Mouse (Mus musculus) liver, embryonic 14.5 days (tissue): Measurements from ENCODE around the gene Fn3k. TPM values are rescaled to one million over a fixed set of nuclear protein-coding genes. Genes with fewer than 3 reads are reported as not detected.

Experiments
- ATAC-seq: fragments of 200-750 bp; cut with Nextera tagmentation; 2 replicates; pipeline ENCODE4 v1.8.0; 2017; ENCODE audit warnings: moderate number of reproducible peaks, mild to moderate bottlenecking, moderate library complexity; ENCODE audit not compliant: insufficient read depth
- DNase-seq, 3 experiments: peaks; one replicate each; pipeline ENCODE4 v3.0.0-alpha.2; 2012 to 2013; ENCODE audit warnings: low read depth in 3 of 3, low spot score in 3 of 3
- H3K27ac ChIP-seq: fragments of 300-500 bp; sonication (generic); 2 replicates; pipeline ENCODE4 v1.5.1; 2014; ENCODE audit warnings: moderate library complexity, mild to moderate bottlenecking, control low read depth, inconsistent platforms
- H3K27me3 ChIP-seq: fragments of 300-500 bp; sonication (generic); 2 replicates; pipeline ENCODE4 v1.6.1; 2014; ENCODE audit warnings: mild to moderate bottlenecking, low read length, moderate library complexity; ENCODE audit not compliant: control insufficient read depth, insufficient read depth
- H3K36me3 ChIP-seq: fragments of 300-500 bp; sonication (generic); replicated peaks from 2 replicates; pipeline ENCODE4 v1.6.1; 2014; ENCODE audit warnings: low read depth; ENCODE audit not compliant: control insufficient read depth, insufficient read depth
- H3K4me1 ChIP-seq, 2 experiments: fragments of 200-500 bp in 1 of 2; fragments of 300-500 bp in 1 of 2; sonication (generic) in 1 of 2; replicated peaks; 2 replicates each; pipeline ENCODE4 v1.6.1; 2012 to 2014; ENCODE audit warnings: antibody characterized with exemption in 1 of 2, inconsistent platforms in 1 of 2, low read length in 1 of 2; ENCODE audit not compliant: control insufficient read depth in 2 of 2, insufficient read depth in 2 of 2
- H3K4me2 ChIP-seq: fragments of 300-500 bp; sonication (generic); 2 replicates; pipeline ENCODE4 v1.6.1; 2014; ENCODE audit warnings: low read depth, mild to moderate bottlenecking, control low read depth, moderate library complexity
- H3K4me3 ChIP-seq, 2 experiments: fragments of 200-500 bp in 1 of 2; fragments of 300-500 bp in 1 of 2; sonication (generic) in 1 of 2; 2 replicates each; pipeline ENCODE4 v1.5.1; 2012 to 2014; ENCODE audit warnings: low read depth in 2 of 2, low read length in 2 of 2, mild to moderate bottlenecking in 2 of 2, control low read depth in 1 of 2, inconsistent platforms in 1 of 2, moderate library complexity in 1 of 2; ENCODE audit not compliant: insufficient read depth in 1 of 2
- H3K9ac ChIP-seq: fragments of 300-500 bp; sonication (generic); replicated peaks from 2 replicates; pipeline ENCODE4 v1.6.1; 2014; ENCODE audit warnings: mild to moderate bottlenecking, control low read depth, moderate library complexity
- H3K9me3 ChIP-seq: fragments of 300-500 bp; sonication (generic); 2 replicates; pipeline ENCODE4 v1.6.1; 2016; ENCODE audit warnings: low read length, mixed read lengths; ENCODE audit not compliant: control insufficient read depth
- CTCF ChIP-seq: IDR thresholded peaks from 2 replicates; pipeline ENCODE4 v1.5.1; 2016; ENCODE audit warnings: antibody characterized with exemption, low read depth, control low read depth
- EP300 ChIP-seq: IDR thresholded peaks from 2 replicates; pipeline ENCODE4 v1.6.1; 2016; ENCODE audit warnings: antibody characterized with exemption, low read depth
- WGBS: fragments of 180-500 bp; shearing (Covaris S2); extraction: QIAGEN DNeasy Blood & Tissue Kit; methylation state at CpG from one replicate; pipeline ENCODE4 v1.1.7; 2014; ENCODE audit not compliant: insufficient replicate concordance; 5-methylcytosine and 5-hydroxymethylcytosine counted together
- polyA plus RNA-seq, 2 experiments: library from polyadenylated mRNA; depleted of rRNA in 1 of 2; stranded (reverse) in 1 of 2; unstranded in 1 of 2; fragments of >200 nt; fragmentation: Nextera tagmentation in 1 of 2; extraction: Ambion mirVana in 1 of 2; gene quantifications; 2 replicates each; pipeline versions ENCODE4 v1.2.1 to v1.2.3; 2012 to 2014

Fn3k gene
- polyA plus RNA-seq, 2 experiments = 39.9 to 51.4 TPM

GRCm38 (mm10) chr11:121392405-121392804 lies 42.3 kb upstream of the Fn3k start:
- no peak for ATAC-seq
- Histone ChIP-seq H3K9me3 (no peaks in the 10 kb centered on the region), H3K4me1 (peaks cover 2 to 5% of the 10 kb centered on the region in 2 experiments; a peak in 1 of 4 replicates), H3K36me3 (no peaks in the 10 kb centered on the region), H3K27ac (no peak overlapping the region), H3K4me3 (no peak overlapping the region), H3K4me2 (no peak overlapping the region), H3K27me3 (no peaks in the 10 kb centered on the region), H3K9ac (no peak overlapping the region)
- no peak for DNase-seq
- TF ChIP-seq EP300 = 0 out of 2 replicates have a peak, but pooled peaks have one; percentile 12
- TF ChIP-seq CTCF = no peak
- WGBS = 35% methylated on average over 3 of the region's 3 CpGs

DNA sequence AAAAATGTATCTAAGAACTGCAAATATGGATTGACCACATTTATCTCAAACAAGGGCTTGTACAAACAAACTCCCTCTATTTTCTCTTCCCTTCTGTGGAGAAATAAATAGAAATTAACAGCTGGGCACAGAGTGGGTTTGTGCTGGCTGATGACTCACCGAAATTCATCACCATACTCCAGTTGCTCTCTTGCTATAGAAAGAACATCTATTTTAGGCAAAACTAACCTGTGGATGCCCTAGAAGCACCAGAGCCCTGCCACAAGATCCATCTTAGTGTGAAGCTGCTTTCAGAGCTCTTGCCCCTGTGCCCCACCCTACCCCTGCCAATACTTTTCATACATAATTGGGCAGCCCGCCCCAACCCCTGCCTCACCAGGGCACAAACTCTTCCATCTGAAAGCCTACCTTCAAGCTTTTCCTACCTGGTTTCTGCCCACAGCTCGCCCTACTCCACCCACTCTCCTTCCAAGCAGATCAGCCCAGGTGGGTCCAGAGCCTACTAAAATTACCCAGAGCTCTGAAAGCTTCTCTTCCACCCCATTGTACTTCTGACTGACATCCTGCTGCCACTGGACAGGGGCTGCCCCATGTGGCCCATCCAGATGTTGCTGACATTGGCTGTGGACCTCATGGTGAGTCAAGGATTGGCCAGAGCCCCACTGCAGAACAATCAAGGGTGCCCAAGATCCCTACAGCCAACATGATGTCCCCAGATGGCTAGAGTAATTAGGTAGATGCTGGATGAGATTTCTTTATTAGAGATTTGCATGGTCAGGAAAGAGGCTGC lies 27.2 kb upstream of the Fn3k start:
- 64% methylated on average over 3 of the region's 3 CpGs for WGBS
- Histone ChIP-seq H3K4me1 (no peaks in the 10 kb centered on the region), H3K9ac (no peak overlapping the region), H3K9me3 (no peaks in the 10 kb centered on the region), H3K27ac (no peak overlapping the region), H3K27me3 (peaks cover 6% of the 10 kb centered on the region), H3K4me2 (no peak overlapping the region), H3K36me3 (no peaks in the 10 kb centered on the region), H3K4me3 (no peak overlapping the region)
- TF ChIP-seq CTCF (no peak), EP300 (no peak)
- no peak for ATAC-seq
- no peak for DNase-seq

DNA sequence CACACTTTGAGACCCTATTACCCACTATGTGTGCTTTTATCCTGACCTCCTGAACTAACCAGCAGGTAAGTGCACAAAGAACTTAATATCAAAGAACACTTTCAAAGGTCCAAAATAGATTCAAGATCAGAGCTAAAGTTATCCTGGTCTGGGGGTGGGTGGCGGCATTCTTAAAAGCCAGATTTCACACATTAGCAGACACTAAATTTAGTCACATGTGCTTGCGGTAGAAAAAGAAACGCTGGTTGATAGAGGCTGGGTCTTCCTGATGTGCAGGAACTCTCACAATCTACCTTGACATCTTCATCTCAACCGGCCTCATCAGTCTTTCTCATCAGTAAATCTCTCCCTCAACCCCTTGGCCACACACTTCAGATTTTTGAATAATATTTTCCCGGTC lies 20.0 kb upstream of the Fn3k start:
- Histone ChIP-seq H3K9me3 (no peaks in the 10 kb centered on the region), H3K9ac (no peak overlapping the region), H3K27me3 (peaks cover 3% of the 10 kb centered on the region), H3K36me3 (no peaks in the 10 kb centered on the region), H3K4me2 (no peak overlapping the region), H3K4me1 (peaks cover 0 to 3% of the 10 kb centered on the region in 2 experiments; a peak in 1 of 4 replicates), H3K4me3 (no peak overlapping the region), H3K27ac (no peak overlapping the region)
- no peak for TF ChIP-seq EP300
- no peak for TF ChIP-seq CTCF
- DNase-seq (no peak), ATAC-seq (no peak)
- WGBS = 72% methylated on average over 5 of the region's 5 CpGs

DNA sequence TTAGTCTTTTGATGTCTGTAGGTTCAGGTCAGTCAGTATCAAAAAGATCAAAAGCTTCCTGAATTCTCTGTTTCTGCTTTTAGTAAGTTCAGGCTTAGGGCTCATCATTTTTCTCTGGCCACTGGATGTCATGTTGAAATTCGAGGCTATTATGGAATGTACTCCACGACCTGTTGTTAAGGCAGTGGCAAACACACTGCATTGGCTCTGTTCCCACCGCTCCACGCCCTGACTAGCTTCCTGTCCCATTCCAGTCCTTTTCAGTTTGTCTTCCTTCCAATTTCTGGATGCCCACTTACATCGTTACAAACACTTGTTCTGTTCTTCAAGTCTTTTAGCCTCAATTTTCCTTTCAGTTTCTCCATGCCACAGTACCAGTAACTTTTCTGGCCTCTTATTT lies 19.4 kb upstream of the Fn3k start:
- no peak for DNase-seq
- Histone ChIP-seq H3K4me1 (peaks cover 1 to 3% of the 10 kb centered on the region in 2 experiments), H3K4me2 (no peak overlapping the region), H3K9me3 (no peaks in the 10 kb centered on the region), H3K9ac (no peak overlapping the region), H3K4me3 (no peak overlapping the region), H3K36me3 (no peaks in the 10 kb centered on the region), H3K27me3 (peaks cover 2% of the 10 kb centered on the region), H3K27ac (no peak overlapping the region)
- ATAC-seq = no peak
- 55% methylated on average over 5 of the region's 5 CpGs for WGBS
- TF ChIP-seq EP300 = no peak
- no peak for TF ChIP-seq CTCF

DNA sequence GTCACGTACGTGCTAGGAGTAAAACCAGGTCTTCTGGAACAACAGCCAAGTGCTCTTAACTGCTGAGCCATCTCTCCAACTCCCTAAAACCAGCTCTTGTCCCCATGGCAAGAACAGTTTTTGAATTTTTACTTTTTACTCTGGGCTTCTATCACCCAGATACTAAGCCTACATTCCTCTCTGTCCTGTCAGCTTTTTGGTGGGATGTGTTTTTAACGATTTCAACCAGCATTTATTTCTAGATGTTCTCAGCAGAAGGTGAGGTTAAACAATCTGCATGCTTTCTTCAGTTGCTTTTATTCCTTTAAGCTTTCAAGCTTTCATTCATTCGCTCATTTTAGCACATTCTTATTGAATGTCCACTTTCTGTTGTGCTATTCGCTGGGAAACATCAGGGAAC lies 16.7 kb upstream of the Fn3k start:
- WGBS = 77% methylated on average over 5 of the region's 5 CpGs
- H3K9me3 ChIP-seq = no peaks in the 10 kb centered on the region

More for the DNA sequence above, 16.7 kb upstream of the Fn3k start:
- Histone ChIP-seq H3K27me3 (no peaks in the 10 kb centered on the region; the same call in 1 of the 2 replicates), H3K9ac (no peak overlapping the region), H3K4me2 (no peak overlapping the region), H3K36me3 (no peaks in the 10 kb centered on the region; the same call in 1 of the 2 replicates), H3K4me1 (peaks cover 9 to 16% of the 10 kb centered on the region in 2 experiments), H3K27ac (no peak overlapping the region), H3K4me3 (no peak overlapping the region)
- no peak for ATAC-seq
- TF ChIP-seq EP300 (no peak), CTCF (no peak)
- no peak for DNase-seq
